In the genomic region with DNA sequence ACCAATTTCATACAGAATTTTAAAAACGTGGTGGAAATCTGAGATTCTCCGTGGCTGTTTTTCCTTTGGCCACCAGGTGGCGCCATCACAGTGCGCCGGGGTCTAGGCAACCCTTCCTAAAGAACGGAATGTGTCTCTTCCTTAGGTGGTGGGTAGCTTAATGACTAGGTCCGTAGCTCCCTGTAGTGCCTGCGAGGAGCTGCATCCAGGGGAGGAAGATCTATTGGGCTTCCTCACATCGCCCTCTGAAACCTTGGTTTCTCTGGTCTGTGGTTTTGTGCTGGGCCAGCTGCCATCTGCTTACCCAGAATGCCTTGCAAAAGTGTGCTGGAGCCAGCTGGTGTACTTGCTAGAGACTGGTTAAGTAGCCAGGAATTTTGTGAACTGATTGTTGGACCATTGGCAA, we compare ENCODE assay signal across 8 mouse cellular contexts.
A peak's percentile ranks its signal among the peaks of the same experiment; 100 is the strongest.
DNase-seq lines count a peak whose midpoint lies in the region; ATAC-seq and TF ChIP-seq lines count a peak whose summit lies in the region.

No protein-coding gene starts in this region.

- no peak overlapping the region for H3K9ac ChIP-seq in embryonic facial prominence, embryonic 14.5 days (ENCODE audit: low read depth, low read length)
- H3K9ac ChIP-seq in limb, embryonic 12.5 days (replicated peaks), result no peak overlapping the region
- H3K9ac ChIP-seq in midbrain, postnatal 0 days (replicated peaks; ENCODE audit: low read length, poor library complexity, severe bottlenecking), result no peak overlapping the region

- no peaks in the 10 kb centered on the region for H3K9me3 ChIP-seq in embryonic facial prominence, embryonic 14.5 days (ENCODE audit: control insufficient read depth, low read length)
- no peaks in the 10 kb centered on the region for H3K9me3 ChIP-seq in limb, embryonic 12.5 days
- H3K9me3 ChIP-seq in midbrain, postnatal 0 days (ENCODE audit: low read length), result no peaks in the 10 kb centered on the region

- no peak overlapping the region for H3K27ac ChIP-seq in bone marrow, adult 2 months (ENCODE audit: control insufficient read depth, insufficient read depth, low read depth, low read length, poor library complexity)
- no peak overlapping the region for H3K27ac ChIP-seq in embryonic facial prominence, embryonic 14.5 days (replicated peaks; ENCODE audit: low read depth, low read length)
- no peak overlapping the region for H3K27ac ChIP-seq in limb, embryonic 12.5 days
- no peak overlapping the region for H3K27ac ChIP-seq in midbrain, postnatal 0 days (ENCODE audit: low read depth, low read length)

- no peak for TF ChIP-seq POLR2A in bone marrow, adult 2 months (IDR thresholded peaks at IDR 0.05; ENCODE audit: borderline replicate concordance, control insufficient read depth, low read depth, low read length)

- WGBS in bone marrow, adult 2 months, result under 1% methylated on average over 9 of the region's 9 CpGs
- 3% methylated on average over 9 of the region's 9 CpGs for WGBS in embryonic facial prominence, embryonic 14.5 days
- WGBS in limb, embryonic 12.5 days, result 1% methylated on average over 9 of the region's 9 CpGs
- WGBS in midbrain, postnatal 0 days, result 3% methylated on average over 9 of the region's 9 CpGs

- ATAC-seq in embryonic facial prominence, embryonic 14.5 days (ENCODE audit: low read depth), result peak; percentile 76
- no peak for ATAC-seq in limb, embryonic 12.5 days (ENCODE audit: insufficient number of reproducible peaks, insufficient read depth, low FRiP score, low TSS enrichment, low read depth)
- no peak for ATAC-seq in midbrain, postnatal 0 days (ENCODE audit: low FRiP score)

- TF ChIP-seq CTCF in bone marrow, adult 2 months (IDR thresholded peaks at IDR 0.05; ENCODE audit: control insufficient read depth, insufficient read depth, low read length), result peak; percentile 65
- TF ChIP-seq CTCF in midbrain, postnatal 0 days (IDR thresholded peaks at IDR 0.05), result peak; percentile 95

- H3K4me3 ChIP-seq in bone marrow, adult 2 months (replicated peaks; ENCODE audit: control insufficient read depth, low read depth, low read length), result no peak overlapping the region
- H3K4me3 ChIP-seq in embryonic facial prominence, embryonic 14.5 days (ENCODE audit: low read depth, low read length), result no peak overlapping the region
- no peak overlapping the region for H3K4me3 ChIP-seq in limb, embryonic 12.5 days (replicated peaks)
- no peak overlapping the region for H3K4me3 ChIP-seq in midbrain, postnatal 0 days (ENCODE audit: low read depth, low read length)

- DNase-seq in A20 (ENCODE audit: low read depth, low spot score), result peak; percentile 43
- peak; percentile 78 for DNase-seq in embryonic facial prominence, embryonic 14.5 days (ENCODE audit: low spot score)
- DNase-seq in heart, adult 9 months (ENCODE audit: low spot score in 2 of 2), result peak; percentile 62 to 77
- peak; percentile 66 for DNase-seq in kidney, adult 9 months
- peak; percentile 73 for DNase-seq in midbrain, postnatal 0 days (ENCODE audit: low spot score)
- DNase-seq in testis, postnatal 10 days (ENCODE audit: low spot score), result peak; percentile 81

- no peaks in the 10 kb centered on the region for H3K4me1 ChIP-seq in bone marrow, adult 2 months (ENCODE audit: control insufficient read depth, insufficient read depth, low read length)
- H3K4me1 ChIP-seq in embryonic facial prominence, embryonic 14.5 days (ENCODE audit: control insufficient read depth, insufficient read depth, low read length), result peaks cover 6% of the 10 kb centered on the region; the same call in 1 of the 2 replicates
- H3K4me1 ChIP-seq in limb, embryonic 12.5 days (replicated peaks), result peaks cover 27% of the 10 kb centered on the region
- no peaks in the 10 kb centered on the region for H3K4me1 ChIP-seq in midbrain, postnatal 0 days (ENCODE audit: insufficient read depth, low read length)

- no peaks in the 10 kb centered on the region for H3K27me3 ChIP-seq in embryonic facial prominence, embryonic 14.5 days (replicated peaks; ENCODE audit: control insufficient read depth, insufficient read depth, low read length)
- H3K27me3 ChIP-seq in limb, embryonic 12.5 days, result peaks cover 3% of the 10 kb centered on the region; the same call in 1 of the 2 replicates
- 0 out of 2 replicates have a peak, but pooled peaks cover 15% of the 10 kb centered on the region for H3K27me3 ChIP-seq in midbrain, postnatal 0 days (ENCODE audit: insufficient read depth, low read length)

- H3K4me2 ChIP-seq in embryonic facial prominence, embryonic 14.5 days (ENCODE audit: low read depth, low read length), result no peak overlapping the region
- peak overlapping the region; percentile 21; the same call in 1 of the 2 replicates for H3K4me2 ChIP-seq in limb, embryonic 12.5 days
- no peak overlapping the region for H3K4me2 ChIP-seq in midbrain, postnatal 0 days (ENCODE audit: low read depth, low read length, poor library complexity, severe bottlenecking)

- H3K36me3 ChIP-seq in embryonic facial prominence, embryonic 14.5 days (ENCODE audit: control insufficient read depth, insufficient read depth, low read length), result no peaks in the 10 kb centered on the region
- no peaks in the 10 kb centered on the region for H3K36me3 ChIP-seq in limb, embryonic 12.5 days
- H3K36me3 ChIP-seq in midbrain, postnatal 0 days (ENCODE audit: insufficient read depth, low read length), result no peaks in the 10 kb centered on the region
